Mouse (Mus musculus): ENCODE measurements around the gene Mbd3. TPM values are rescaled to one million over a fixed set of nuclear protein-coding genes. Genes with fewer than 3 reads are reported as not detected.
A peak's percentile ranks its signal among the peaks of the same experiment; 100 is the strongest.

The Mbd3 gene
- total and polyA plus RNA-seq, 2 experiments = 21.1 to 73.5 TPM

DNA sequence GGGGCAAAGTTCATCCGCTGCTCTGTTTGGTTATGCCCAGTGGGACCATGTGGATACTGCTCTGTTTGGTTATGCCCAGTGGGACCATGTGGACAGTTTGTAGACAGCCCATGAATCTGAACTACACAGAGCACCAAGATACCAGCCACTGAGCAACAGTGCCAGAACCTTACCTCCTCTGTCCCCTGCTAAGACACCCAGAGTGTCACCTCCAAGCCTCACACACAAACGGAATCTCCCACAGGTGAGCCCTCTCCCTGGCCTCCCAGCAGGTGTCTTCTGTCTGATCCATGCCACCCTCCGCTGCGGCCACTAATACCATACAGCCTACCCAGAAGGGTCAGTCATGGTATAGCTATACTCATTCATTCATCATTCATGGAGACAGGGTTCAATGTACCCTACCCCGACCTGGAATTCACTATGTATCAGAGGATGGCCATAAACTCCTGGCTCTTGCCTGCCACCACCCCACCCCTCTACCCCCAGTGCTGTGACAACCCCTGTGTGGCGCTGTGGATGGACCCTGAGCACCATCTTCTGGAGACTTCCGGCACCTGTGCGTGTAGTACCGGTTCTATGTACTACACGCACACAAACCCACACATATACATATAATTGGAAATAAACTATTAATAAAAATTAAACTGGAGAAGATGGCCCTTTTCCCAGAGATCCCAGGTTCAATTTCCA lies 6.3 kb upstream of the Mbd3 start:
- Histone ChIP-seq H3K27ac (replicated peaks; ENCODE audit: insufficient read depth, low read depth, low read length) (peak overlapping the region; percentile 61; the same call in 1 of the 2 replicates), H3K27me3 (ENCODE audit: control insufficient read depth, insufficient read depth, low read length) (no peaks in the 10 kb centered on the region), H3K4me3 (ENCODE audit: insufficient read depth, low read depth, low read length) (peak overlapping the region; percentile 86), H3K79me2 (ENCODE audit: control insufficient read depth, insufficient read depth, low read length) (peaks cover 6% of the 10 kb centered on the region; the same call in 1 of the 2 replicates), H3K36me3 (ENCODE audit: control insufficient read depth, insufficient read depth, low read length) (peaks cover 10% of the 10 kb centered on the region; the same call in 1 of the 2 replicates), H3K9ac (ENCODE audit: low read depth, low read length) (peak overlapping the region; percentile 90), H3K4me1 (ENCODE audit: control insufficient read depth, insufficient read depth, low read length) (peaks cover 17% of the 10 kb centered on the region)
- DNase-seq (ENCODE audit: extremely low read depth, low read depth, low spot score) = peak; percentile 52
- TF ChIP-seq CTCF (IDR thresholded peaks at IDR 0.05; ENCODE audit: low read depth, low read length) (peak; percentile 37), POLR2A (IDR thresholded peaks at IDR 0.05; ENCODE audit: extremely low read depth, insufficient read depth, low read length) (no peak)
- WGBS = 35% methylated on average over 10 of the region's 10 CpGs

- H3K79me2 ChIP-seq (ENCODE audit: control insufficient read depth, insufficient read depth, low read length) = peaks cover 6% of the 10 kb centered on the region; the same call in 1 of the 2 replicates
- H3K27me3 ChIP-seq (ENCODE audit: control insufficient read depth, insufficient read depth, low read length) = no peaks in the 10 kb centered on the region
- H3K9ac ChIP-seq (ENCODE audit: low read depth, low read length) = no peak overlapping the region
- H3K36me3 ChIP-seq (ENCODE audit: control insufficient read depth, insufficient read depth, low read length) = peaks cover 10% of the 10 kb centered on the region; the same call in 1 of the 2 replicates
- 83% methylated on average over 4 of the region's 4 CpGs for WGBS
- TF ChIP-seq POLR2A (IDR thresholded peaks at IDR 0.05; ENCODE audit: extremely low read depth, insufficient read depth, low read length) (no peak), CTCF (IDR thresholded peaks at IDR 0.05; ENCODE audit: low read depth, low read length) (peak; percentile 78)
- H3K4me1 ChIP-seq (ENCODE audit: control insufficient read depth, insufficient read depth, low read length) = peaks cover 21% of the 10 kb centered on the region
- no peak overlapping the region for H3K27ac ChIP-seq (replicated peaks; ENCODE audit: insufficient read depth, low read depth, low read length)
- DNase-seq (ENCODE audit: extremely low read depth, low read depth, low spot score) = no peak
- H3K4me3 ChIP-seq (ENCODE audit: insufficient read depth, low read depth, low read length) = no peak overlapping the region
Observed at GRCm38 (mm10) chr10:80403044-80403692, 3.8 kb upstream of the Mbd3 start.

DNA sequence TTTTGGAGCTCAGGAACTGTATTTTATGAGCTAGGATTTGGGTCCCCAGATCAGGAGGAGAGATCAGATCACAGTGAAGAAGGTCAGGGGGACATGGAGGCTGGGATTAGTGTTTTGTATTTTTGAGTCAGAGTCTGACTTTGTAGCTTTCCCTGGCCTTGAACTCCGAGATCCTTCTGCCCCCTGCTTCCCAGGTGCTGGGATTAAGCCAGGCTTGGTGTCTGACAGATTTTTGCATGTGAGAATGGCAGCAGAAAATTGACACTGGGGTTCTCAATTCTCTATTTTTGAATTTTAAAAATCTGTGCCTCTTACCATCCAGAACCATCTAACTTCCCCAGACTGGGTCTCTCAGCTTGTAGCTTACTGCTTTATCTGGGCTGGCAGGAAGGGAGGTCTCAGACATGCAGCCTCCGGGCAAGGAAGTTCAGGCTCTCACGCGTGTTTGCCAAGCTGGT lies 1.4 kb upstream of the Mbd3 start:
- peaks cover 23% of the 10 kb centered on the region for H3K4me1 ChIP-seq (ENCODE audit: control insufficient read depth, insufficient read depth, low read length)
- no peak for DNase-seq (ENCODE audit: extremely low read depth, low read depth, low spot score)
- no peak for TF ChIP-seq CTCF (IDR thresholded peaks at IDR 0.05; ENCODE audit: low read depth, low read length)
- no peak for TF ChIP-seq POLR2A (IDR thresholded peaks at IDR 0.05; ENCODE audit: extremely low read depth, insufficient read depth, low read length)
- H3K27ac ChIP-seq (replicated peaks; ENCODE audit: insufficient read depth, low read depth, low read length) = no peak overlapping the region; the same call in 1 of the 2 replicates
- H3K9ac ChIP-seq (ENCODE audit: low read depth, low read length) = peak overlapping the region; percentile 15; the same call in 1 of the 2 replicates
- 46% methylated on average over 4 of the region's 4 CpGs for WGBS
- H3K4me3 ChIP-seq (ENCODE audit: insufficient read depth, low read depth, low read length) = no peak overlapping the region
- no peaks in the 10 kb centered on the region for H3K27me3 ChIP-seq (ENCODE audit: control insufficient read depth, insufficient read depth, low read length)
- H3K79me2 ChIP-seq (ENCODE audit: control insufficient read depth, insufficient read depth, low read length) = peaks cover 8% of the 10 kb centered on the region
- H3K36me3 ChIP-seq (ENCODE audit: control insufficient read depth, insufficient read depth, low read length) = peaks cover 10% of the 10 kb centered on the region; the same call in 1 of the 2 replicates

DNA sequence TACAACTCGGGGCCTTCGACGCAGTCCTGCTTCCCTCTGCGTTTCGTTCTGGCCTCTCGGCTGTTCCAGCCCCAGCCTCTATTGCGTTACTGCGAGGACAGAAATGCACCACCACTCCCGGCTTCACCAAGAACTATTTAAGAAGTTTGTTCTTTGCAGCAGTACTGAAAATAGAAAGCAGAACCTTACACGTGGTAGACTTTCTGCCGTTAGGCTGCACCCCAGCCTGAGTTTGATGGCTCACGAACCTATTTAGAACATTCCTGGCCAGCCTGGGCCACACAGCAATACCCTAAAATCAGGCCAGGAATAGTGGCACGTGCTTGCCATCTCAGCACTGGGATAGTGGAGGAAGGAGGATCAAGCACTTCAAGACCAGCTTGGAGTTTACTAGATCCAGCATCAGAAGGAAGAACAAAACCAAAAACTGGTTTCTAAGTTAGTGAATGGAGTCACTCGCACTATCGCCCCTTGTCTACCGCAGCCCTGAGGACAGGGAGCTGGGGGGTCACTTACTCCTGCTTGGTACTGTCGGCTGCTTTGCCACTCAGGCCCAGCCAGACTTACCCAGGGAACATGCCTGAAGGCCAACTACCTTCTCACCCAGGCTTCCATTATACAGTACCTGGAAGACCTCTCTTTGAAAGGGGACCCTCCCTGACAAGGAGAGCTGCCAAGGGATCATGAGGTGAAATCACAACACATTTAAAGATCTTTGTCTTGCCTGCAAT lies 788 bp upstream of the Mbd3 start:
- Histone ChIP-seq H3K4me1 (ENCODE audit: control insufficient read depth, insufficient read depth, low read length) (peaks cover 18% of the 10 kb centered on the region), H3K36me3 (ENCODE audit: control insufficient read depth, insufficient read depth, low read length) (peaks cover 10% of the 10 kb centered on the region; the same call in 1 of the 2 replicates), H3K27me3 (ENCODE audit: control insufficient read depth, insufficient read depth, low read length) (no peaks in the 10 kb centered on the region), H3K79me2 (ENCODE audit: control insufficient read depth, insufficient read depth, low read length) (peaks cover 8% of the 10 kb centered on the region), H3K27ac (replicated peaks; ENCODE audit: insufficient read depth, low read depth, low read length) (peak overlapping the region; percentile 58), H3K4me3 (ENCODE audit: insufficient read depth, low read depth, low read length) (peak overlapping the region; percentile 54), H3K9ac (ENCODE audit: low read depth, low read length) (peak overlapping the region; percentile 76)
- DNase-seq (ENCODE audit: extremely low read depth, low read depth, low spot score) = no peak
- 13% methylated on average over 17 of the region's 17 CpGs for WGBS
- TF ChIP-seq POLR2A (IDR thresholded peaks at IDR 0.05; ENCODE audit: extremely low read depth, insufficient read depth, low read length) = no peak
- no peak for TF ChIP-seq CTCF (IDR thresholded peaks at IDR 0.05; ENCODE audit: low read depth, low read length)

- peak overlapping the region; percentile 62 for H3K4me3 ChIP-seq (ENCODE audit: insufficient read depth, low read depth, low read length)
- peaks cover 8% of the 10 kb centered on the region for H3K79me2 ChIP-seq (ENCODE audit: control insufficient read depth, insufficient read depth, low read length)
- TF ChIP-seq POLR2A (IDR thresholded peaks at IDR 0.05; ENCODE audit: extremely low read depth, insufficient read depth, low read length) (0 out of 2 replicates have a peak, but pooled peaks have one; percentile 2), CTCF (IDR thresholded peaks at IDR 0.05; ENCODE audit: low read depth, low read length) (no peak)
- no peaks in the 10 kb centered on the region for H3K27me3 ChIP-seq (ENCODE audit: control insufficient read depth, insufficient read depth, low read length)
- peaks cover 11% of the 10 kb centered on the region for H3K4me1 ChIP-seq (ENCODE audit: control insufficient read depth, insufficient read depth, low read length)
- WGBS = under 1% methylated on average over 59 of the region's 59 CpGs
- H3K27ac ChIP-seq (replicated peaks; ENCODE audit: insufficient read depth, low read depth, low read length) = peak overlapping the region; percentile 81
- peaks cover 11% of the 10 kb centered on the region; the same call in 1 of the 2 replicates for H3K36me3 ChIP-seq (ENCODE audit: control insufficient read depth, insufficient read depth, low read length)
- H3K9ac ChIP-seq (ENCODE audit: low read depth, low read length) = peak overlapping the region; percentile 81
- peak; percentile 89 for DNase-seq (ENCODE audit: extremely low read depth, low read depth, low spot score)
Observed at GRCm38 (mm10) chr10:80398719-80399190, 595 bp downstream of the Mbd3 start.

Data from liver, adult 2 months (tissue).